Mouse (Mus musculus) T-cell, adult 2 months (primary cell): ENCODE measurements around the gene Hamp.
"Not testable (repeated sequence)": the region's sequence is repeated elsewhere in the genome, so short reads cannot be mapped to it uniquely, and the experiment has no call there.

ENCODE experiments used
- DNase-seq: peaks from one replicate; pipeline ENCODE4 v3.0.0; 2022; ENCODE audit warnings: low spot score

The Hamp gene

DNA sequence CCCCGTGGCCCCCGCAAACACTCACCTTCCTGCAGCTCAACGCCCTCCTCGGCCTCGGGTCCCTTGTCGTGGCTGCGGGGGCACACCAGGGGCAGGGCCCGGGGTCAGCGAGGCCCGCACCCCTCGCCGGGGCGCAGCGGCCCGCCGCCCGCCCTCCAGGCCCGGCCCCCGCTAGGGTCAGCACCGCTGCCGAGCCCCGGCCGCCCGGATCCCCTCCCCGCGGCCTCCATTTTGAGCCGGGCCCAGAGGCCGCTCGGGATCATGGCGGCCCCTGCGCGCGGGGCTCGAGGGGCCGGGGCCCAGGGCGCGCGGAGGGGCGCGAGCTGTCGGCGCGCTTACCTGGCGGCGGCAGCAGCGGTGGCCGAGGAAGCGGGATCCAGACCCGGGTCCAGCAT is 12.5 kb upstream of the Hamp start:
- peak; percentile 52 for DNase-seq

DNA sequence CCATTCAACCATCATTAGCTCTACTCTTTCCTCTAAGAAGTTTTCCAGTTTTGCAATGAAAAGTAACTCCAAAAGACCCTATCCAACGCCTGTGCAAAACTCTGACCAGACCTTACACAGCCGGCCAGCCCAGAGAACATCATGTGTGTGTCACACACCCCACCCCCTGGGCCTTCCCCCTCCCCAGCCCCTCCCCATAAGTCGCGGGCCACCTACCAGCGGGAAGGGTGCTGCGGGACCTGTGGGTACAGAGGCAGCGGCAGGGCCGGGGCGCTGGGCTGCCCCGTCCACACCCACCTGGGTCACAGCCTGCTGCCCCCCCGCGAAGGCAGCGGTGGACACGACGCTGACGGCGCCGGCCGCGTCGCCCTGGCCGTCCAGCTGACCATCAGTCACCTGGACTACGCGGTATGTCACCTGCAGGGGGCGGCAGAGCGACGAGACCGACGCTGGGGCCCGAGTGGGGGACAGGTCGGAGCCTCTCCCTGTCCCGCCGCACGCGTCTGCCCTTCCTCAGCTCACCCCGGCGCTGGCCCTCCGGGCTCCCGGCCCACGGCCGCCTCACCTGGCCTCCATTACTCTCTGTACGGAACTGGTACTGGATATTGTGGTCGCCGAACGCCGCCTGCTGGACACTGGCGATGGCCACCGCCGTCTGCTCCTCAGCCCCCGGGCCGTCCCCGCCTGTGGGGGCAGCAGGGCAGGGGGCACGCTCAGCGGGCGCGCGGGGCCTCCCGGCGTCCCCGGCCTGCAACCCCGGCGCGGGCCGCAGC is 11.9 kb upstream of the Hamp start:
- peak; percentile 74 for DNase-seq

DNA sequence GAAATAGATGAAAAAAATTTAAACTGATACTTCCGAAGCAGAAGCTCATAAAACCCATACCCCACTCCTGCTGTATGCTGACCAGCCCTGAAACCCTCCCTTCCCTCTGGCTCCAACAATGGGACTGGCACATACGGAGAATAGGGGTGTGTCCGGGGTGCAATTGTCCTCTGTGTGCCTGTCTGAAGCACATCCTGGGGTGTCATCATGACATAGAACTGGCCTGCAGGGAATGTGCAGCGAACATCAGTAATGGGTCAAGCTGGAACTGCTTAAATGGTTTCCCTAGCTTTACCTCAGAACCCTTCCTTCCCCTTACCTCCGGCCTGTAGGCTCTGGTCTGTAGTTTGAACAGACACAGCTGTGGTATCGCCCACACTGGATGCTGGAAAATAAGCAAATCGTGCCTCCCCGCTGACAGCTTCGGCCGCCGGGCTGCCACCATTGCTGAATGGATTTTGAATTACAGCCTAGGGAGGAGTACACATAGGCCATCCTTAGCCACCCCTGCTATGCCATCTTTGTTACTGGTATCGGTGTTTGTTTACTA is 11.2 kb upstream of the Hamp start:
- no peak for DNase-seq

DNA sequence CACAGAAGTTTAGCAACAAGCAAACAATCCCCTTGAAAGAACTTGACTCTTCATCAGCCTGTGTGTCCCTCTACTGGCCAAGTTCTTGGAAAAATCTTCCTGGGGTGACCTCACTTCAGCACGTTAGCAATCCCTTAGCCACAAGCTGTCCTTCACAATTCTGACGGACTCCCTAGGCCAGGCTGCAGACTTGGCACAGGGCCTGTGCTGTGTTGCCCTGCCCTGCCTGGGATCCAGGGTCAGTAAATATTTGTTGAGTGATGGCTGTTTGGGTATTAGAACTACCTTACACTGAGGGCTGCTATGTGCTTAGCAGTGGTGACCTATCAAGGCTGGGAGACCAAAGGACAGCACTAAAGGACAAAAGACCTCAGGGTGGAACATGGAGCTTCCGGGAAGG is 10.2 kb upstream of the Hamp start:
- DNase-seq = no peak

DNA sequence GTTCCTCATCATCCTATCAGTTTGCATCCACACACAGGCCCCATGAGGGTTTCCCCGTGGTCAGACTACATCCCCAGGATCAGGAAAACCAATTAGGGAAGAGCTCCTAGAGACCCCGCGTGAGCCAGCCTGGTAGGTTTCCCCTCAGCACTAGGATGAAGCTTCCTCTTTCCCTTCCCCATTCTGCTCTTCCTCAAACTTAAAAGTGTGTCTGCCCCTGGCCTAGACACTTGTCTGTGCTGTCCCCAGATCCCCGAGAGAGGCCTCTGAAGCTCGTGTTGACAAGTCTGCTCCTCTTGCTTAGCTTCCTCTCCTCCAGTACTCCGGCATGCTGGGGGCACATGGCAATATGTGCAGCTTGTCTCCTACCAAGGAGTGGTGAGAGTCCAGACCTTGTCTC is 9.6 kb upstream of the Hamp start:
- DNase-seq = no peak

DNA sequence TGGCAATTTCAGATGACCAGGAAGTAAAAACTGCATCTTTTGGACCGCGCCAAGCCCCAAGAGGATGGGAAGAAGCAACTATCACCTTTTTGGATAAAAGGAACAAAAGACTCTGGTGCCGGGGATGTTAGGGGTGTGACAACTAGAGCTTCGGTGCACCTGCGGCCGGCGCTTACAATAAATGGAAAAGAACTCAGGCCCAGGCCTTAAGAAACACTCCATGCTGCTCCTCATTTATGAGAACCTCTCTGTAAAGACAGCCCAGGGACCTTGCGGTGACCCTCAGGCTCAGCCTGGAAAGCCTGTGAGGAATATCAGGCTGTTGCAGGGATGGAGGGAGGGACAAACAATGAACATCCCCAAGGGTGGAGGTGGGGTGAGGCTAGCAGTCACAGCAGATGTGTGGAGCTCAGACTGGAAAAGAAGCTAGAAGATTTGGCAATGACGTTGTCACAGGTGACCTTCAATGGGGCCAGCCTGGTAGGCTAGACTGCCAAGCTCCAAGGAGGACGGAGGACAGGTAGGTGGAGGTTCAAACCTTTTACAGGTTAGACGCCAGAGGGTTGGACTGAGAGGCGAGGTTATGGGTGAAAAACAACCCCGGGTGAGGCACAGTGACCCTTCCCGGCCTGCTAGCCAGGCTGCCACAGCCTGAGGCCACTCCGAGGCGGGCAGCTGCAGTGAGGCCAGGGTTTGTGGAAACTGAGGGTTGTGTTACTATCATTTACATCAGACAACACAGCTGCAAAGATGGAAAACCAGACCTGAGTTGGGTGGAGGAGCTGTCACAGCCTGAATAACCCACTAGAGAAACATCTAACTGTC is 8.8 kb upstream of the Hamp start:
- no peak for DNase-seq

DNA sequence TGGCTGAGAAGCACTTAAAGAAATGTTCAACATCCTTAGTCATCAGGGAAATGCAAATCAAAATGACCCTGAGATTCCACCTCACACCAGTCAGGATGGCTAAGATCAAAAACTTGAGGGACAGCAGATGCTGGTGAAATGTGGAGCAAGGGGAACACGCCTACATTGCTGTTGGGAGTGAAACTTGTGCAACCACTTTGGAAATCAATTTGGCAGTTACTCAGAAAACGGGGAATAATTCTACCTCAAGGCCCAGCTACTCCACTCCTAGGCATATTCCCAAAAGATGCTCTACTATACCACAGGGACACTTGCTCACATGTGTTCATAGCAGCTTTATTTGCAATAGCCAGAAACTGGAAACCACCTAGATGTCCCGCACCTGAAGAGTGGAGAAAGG is 6.1 kb upstream of the Hamp start:
- DNase-seq = not testable (repeated sequence)

DNA sequence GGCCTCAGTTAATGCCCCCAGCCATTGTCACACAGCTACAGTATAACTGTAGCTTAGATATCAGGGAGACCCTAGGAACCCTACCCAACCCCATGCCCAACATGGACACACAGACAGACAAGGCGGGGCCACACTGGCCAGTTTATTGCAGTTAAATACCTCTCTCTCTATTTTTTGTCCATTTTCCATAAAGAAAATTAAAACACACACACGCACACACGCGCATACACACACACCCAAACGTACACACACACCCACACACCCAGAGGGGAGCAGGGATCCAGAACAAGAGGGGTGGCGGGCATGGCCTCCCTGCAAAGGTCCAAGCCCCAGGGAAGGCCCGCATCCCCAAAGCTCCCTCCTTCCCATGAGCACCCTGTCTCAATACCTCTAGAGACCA is 2.0 kb upstream of the Hamp start:
- DNase-seq = no peak

DNA sequence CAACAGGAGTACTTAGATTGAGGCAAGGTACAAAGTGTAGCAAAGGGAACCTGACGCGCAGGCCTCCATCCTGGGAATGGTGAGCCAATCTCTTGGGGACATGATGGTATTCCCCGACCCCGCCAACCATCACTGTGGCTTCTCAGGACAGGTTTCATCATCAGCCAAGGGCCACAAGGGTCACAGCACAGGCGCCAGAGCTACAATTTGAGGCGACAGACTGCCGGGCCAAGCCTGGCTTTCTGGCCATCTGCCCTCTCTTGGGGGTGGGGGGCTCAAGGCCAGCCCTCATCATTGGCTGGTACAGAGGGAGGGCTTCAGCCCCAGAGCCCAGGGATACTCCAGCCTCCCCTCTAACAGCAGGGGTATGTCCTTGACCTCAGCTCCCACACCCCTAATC is 1.6 kb upstream of the Hamp start:
- not testable (repeated sequence) for DNase-seq

DNA sequence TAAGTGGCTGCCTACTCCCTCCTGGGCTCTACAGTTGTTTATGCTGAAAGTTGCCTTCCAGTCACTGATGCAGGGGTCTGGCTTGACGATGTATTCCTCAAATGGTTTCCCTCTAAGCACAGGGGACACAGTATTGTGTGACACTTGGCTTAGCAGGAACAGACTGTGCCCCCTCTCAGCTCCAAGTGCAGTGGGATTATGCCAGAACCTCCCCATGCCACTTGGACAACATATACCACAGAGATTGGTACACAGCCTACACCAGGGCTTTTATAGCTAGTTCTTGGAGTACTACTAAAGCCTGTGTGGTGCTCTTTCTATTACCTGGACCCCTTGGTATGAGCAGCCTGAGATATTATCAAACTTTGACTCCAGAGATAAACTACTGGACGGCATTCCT is 874 bp upstream of the Hamp start:
- DNase-seq = not testable (repeated sequence)

DNA sequence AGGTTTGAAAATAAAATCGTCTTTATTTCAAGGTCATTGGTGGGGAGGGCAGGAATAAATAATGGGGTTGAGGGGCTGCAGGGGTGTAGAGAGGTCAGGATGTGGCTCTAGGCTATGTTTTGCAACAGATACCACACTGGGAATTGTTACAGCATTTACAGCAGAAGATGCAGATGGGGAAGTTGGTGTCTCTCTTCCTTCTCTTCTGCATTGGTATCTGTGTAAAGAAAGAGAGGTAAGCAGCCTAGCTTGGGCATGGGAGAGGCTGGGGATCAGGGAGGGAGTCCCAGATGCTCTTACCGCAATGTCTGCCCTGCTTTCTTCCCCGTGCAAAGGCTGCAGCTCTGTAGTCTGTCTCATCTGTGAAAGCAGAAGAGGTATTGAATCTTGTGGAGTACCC is 1.5 kb downstream of the Hamp start:
- DNase-seq = not testable (repeated sequence)

DNA sequence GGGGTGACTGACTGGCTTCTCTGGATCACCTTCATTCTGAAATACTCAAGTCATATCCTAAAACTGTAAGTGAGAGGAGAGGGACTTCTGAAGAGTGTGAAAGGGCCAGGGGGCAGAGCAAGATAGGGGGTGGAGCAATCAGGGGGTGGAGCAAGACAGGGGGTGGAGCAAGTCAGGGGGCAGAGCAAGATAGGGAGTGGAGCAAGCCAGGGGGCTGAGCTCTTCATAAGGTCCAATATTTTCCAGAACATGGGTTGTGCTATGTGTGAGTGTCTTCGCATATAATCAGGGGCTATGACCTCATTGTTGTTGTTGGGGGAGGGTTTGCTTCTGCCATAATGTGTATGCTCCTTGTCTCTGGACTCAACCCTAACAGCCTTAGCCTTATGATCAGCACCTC is 3.8 kb downstream of the Hamp start:
- DNase-seq = peak; percentile 40

DNA sequence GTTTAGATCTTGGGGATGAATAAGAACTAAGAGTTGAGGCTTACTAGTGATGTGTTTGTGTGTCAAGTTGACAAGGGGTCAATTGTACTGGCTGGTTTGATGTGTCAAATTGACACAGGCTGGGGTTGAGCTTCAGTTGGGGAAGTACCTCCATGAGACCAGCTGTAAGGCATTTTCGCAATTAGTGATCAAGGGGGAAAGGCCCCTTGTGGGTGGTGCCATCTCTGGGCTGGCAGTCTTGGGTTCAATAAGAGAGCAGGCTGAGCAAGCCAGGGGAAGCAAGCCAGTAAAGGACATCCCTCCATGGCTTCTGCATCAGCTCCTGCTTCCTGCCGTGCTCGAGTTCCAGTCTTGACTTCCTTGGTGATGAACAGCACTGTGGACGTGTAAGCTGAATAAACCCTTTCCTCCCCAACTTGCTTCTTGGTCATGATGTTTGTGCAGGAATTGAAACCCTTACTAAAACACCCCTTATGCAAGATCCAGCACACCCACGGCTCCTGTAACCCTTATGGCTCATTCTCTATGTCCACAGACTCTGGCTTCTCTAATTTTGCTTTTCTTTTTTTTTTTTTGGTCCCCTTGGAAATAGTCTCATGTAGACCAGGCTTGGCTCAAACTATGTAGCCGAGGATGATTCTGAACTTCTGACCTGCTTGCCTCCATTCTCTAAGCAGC is 8.3 kb downstream of the Hamp start:
- not testable (repeated sequence) for DNase-seq

DNA sequence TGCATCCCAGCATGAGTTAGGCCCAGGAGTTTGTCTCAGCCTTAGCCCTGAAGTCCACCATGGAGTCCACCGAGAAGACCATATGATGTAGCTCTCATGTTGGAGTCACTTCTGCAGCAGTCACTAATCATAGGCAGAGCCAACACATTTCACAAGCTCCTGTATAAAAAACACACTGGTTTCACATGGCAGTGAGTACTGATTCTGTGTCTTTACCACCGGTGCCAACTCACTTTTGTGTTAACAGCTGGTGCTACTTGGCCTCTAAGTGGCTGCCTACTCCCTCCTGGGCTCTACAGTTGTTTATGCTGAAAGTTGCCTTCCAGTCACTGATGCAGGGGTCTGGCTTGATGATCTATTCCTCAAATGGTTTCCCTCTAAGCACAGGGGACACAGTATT is 19.3 kb downstream of the Hamp start, which contains the start of gene Hamp2:
Gene Hamp2, minus strand, starts transcription at position 101 of the 400 bp plus-strand sequence.
- not testable (repeated sequence) for DNase-seq

DNA sequence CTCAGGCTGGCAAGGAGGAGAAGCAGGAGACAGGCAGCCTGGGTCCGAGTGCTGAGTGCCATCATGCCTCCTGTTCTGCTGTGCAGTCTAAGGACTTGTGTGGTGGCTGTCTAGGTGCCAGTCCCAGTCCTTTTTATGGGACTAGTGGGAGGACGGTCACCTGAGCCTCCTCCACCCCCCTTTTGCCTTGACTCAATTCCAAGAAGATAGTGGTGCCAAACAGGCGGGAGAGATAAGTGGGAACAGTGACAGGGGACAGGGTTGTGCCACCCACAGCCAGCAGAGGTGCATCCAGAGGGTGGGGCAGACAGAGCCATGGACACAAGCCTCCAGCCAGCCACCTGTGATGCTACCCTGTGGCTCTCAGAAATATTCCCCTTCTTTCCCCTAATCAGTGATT is 19.8 kb downstream of the Hamp start:
- DNase-seq = no peak

DNA sequence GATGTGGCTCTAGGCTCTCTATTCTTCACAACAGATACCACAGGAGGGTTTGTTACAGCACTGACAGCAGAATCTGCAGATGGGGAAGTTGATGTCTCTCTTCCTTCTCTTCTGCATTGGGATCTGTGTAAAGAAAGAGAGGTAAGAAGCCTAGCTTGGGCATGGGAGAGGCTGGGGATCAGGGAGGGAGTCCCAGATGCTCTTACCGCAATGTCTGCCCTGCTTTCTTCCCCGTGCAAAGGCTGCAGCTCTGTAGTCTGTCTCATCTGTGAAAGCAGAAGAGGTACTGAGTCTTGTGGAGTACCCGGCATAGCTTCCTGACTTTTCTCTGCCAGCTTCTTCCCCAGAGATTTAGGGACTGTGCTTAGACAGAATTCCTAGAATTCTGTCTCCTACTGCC is 21.3 kb downstream of the Hamp start:
- DNase-seq = not testable (repeated sequence)

DNA sequence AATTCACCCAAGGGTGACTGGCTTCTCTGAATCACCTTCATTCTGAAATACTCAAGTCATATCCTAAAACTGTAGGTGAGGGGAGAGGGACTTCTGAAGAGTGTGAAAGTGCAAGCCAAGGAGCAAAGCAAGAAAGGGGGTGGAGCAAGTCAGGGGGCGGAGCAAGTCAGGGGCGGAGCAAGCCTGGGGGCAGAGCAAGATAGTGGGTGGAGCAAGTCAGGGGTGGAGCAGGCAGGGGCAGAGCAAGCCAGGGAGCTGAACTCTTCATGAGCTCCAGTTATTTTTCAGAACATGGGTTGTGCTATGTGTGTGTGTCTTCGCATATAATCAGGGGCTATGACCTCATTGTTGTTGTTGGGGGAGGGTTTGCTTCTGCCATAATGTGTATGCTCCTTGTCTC is 23.6 kb downstream of the Hamp start:
- peak; percentile 66 for DNase-seq

DNA sequence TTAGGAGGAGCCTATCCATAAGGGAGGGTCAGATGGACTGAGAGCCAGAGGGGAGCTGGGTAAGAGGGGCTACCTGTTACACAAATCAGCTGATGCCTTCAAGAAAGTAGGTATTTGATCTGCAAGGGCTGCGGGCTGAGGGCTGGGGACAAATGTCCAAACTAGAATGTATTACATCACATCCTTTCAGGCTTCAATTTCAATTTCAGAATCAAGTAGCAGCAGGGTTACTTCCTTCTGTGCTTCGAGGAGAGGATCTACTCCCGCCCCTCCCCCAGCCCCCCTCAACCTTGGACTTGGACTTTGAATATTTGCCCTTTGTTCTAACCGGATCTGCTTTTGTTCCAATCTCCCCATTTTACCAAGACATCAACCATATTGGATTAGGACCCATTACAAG is 26.6 kb downstream of the Hamp start:
- no peak for DNase-seq

DNA sequence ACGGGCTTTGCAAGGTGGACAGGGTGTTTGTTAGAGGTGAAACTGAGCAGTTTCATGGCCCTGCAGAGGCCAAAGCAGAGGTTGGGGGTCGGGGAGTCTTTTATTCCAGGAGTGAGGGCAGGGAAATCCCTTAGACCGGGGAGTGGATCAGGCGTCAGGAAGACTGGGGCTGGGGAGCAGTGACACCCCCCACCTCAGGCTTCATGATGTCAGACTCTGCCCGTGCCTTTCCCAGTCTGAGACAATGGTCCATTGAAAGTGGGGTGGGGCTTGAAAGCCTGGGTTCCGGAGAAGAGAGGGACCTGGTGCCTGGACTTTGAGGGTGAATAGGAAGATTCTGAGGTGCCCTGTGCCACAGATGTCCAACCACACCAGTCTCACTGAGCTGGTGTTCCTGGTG is 27.1 kb downstream of the Hamp start:
- no peak for DNase-seq

DNA sequence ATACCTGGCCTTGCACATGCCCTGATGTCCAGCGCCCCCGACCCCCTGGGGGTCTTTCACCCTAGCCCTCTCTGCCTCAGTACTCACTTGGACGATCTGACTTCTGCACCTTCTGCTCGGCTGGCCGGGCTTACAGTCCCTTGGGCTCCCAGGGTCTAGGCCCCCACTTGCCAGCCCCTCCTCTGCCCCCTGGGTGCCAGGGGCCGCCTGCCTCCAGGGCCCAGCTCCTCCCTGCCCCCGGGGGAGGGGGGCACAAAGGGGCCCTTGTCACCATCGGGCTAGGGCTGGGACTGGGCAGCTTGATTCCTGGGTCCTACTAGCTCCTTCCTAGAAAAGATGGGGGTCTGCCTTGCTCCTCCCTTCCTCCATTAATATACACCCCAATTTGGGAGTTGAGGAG is 29.1 kb downstream of the Hamp start, which contains the start of gene Mag:
Gene Mag, minus strand, starts transcription at position 142 of the 400 bp plus-strand sequence.
- no peak for DNase-seq

DNA sequence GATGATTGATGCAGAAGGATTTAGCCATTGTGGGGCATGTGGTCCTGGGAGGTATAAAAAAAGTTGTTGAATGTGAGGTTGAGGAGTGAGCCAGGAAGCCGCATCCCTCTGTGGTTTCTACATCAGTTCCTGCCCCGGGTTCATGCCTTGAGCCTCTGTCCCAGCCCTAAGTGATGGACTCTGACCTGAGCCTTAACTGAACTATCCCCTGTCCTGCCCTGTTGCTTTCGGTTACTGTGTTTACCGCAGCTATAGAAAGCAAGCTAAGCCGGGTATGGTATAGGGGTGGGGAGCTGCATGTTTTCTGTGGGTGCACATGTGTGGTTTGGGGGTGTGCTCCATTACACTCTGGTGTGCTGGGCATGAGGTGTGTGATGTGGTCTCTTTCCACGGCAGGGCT is 34.1 kb downstream of the Hamp start:
- DNase-seq = peak; percentile 40

DNA sequence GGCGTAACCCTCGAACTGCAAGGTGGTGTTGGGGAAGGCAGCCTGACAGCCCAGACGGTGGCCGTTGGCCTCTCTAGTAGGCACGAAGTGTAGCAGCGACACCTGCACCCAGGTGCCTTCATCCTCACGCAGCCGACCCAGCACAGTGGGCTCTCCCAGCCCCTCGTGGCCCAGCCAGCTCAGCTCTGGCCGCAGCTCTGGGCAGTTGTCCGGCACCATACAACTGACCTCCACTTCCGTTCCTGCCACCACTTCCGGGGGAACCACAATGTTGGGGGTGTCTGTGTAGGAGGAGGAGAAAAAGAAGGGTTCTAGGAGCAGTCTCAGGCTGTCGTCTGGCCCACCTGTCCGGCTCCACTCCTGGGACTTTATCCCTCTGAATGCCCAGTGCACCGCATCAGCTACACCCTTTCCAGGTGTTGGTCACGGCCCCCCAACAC is 34.8 kb downstream of the Hamp start:
- DNase-seq = no peak
